Mouse (Mus musculus): ENCODE results near the gene Tmc1.

Tmc1 gene

DNA sequence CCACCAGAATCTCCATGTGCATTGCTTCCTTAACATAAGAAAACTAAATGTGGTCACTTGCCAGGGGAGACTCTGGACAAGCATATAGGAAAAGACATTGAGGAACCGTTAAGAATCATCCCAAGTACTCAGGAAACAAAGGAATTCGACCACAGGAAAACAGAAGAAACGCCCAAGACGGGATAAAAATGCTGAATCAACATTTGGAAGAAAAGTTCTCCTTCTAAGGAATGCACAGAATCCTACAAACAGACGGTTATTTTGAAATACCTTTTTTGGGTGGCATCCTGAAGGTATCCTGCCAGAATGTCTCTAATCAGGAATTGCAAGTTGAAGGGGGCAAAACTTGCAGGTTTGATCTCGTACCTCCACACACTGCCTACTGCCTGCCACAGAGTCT lies at the start of gene Tmc1:
TSS of gene Tmc1 (minus strand) at position 329 of the 400 bp plus-strand sequence.
- DNase-seq (ENCODE audit: low spot score): no peak

DNA sequence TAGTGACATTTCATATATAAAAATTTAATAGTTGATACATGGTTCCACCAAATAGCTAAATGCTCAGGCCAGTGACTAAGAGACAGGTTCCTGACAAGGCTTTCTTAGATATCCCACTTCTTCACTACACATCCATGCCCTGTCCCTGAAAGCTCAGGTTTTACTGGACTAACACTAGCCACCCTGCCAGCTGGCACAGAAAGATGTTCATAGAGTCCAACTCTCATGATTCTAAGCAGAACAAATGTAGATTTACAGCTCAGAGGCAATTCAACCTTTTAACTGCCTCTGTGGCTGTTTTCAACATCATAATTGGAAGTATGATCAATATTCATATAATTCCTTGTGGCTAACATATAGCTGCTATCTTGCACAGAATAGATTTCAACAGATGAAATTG lies 47.5 kb upstream of the Tmc1 start:
- DNase-seq (ENCODE audit: low spot score): no peak

DNA sequence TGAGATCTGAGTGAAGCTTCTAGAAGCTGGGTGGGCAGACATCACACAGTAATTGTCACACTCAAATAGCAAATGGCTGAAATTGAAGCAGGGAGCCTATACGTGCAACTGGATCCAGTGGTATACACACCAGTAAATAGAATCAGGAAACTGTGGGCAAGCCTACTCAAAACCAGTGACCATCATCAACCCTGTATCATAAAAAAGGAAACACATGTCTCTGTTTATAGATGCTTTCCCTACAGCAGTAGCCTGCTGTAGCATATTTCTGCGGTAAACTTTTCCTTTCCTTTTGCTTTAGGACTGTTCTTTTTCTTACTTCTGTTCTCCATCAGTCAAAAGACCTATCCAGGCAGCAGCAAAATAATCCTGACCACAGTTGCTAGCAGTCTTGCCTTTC lies 25.2 kb upstream of the Tmc1 start:
- DNase-seq (ENCODE audit: low spot score): no peak

DNA sequence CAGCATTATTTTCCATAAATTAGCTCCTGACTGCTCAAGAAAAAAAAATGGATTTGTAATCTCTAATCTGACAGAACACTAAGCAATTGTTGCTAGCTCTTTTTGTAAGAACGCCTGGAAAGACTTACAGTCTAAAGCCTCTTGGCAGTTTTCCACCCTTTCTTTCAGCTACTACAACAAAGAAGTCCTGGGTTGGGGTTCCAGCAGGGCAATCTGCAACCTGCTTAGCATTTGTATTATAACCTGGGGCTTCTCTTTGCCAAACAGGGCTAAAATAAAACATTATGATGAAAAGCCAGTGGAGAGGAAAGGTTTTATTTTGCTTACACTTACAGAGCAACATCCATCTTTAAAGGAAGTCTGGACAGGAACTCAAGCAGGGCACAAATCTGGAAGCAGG lies 24.1 kb upstream of the Tmc1 start:
- no peak for DNase-seq (ENCODE audit: low spot score)

DNA sequence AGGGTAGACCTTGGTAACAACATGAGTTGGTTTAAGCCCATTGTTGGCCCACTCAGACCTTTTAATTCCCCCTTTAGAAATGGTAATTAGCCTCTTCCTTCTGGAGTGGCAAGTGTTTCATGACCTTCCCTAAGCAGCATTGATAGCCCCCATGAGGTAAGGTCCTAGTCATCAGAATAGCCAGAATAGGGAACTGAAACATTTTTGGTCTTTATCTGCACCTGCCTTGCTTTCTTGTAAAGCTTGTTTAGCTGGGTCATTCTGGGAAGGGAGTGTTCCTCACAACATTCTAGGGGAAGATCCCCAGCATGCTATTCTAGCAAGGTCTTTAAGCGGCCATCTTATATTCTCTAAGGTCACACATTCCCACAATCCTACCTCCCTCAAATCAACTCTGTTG lies 17.9 kb upstream of the Tmc1 start:
- DNase-seq (ENCODE audit: low spot score): no peak

DNA sequence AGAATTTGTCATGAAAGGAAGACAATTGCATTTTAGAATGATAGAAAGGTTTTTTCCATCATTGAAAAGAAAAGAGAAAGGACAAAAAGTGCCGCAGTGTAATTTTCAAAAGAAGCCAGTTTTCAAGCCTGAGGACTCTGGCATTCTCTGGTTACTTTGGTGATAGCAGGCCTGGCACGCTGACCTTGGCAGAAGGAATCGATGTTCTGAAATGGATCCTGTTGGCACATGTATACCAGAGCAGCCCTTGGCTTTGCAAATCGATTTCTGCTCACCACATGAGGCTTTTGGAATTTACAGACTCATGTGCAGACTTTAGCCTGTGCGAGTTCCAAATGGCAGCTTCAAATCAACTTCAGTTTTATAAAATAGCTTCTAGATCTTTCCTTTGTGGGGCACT lies 813 bp upstream of the Tmc1 start:
- DNase-seq (ENCODE audit: low spot score): no peak

DNA sequence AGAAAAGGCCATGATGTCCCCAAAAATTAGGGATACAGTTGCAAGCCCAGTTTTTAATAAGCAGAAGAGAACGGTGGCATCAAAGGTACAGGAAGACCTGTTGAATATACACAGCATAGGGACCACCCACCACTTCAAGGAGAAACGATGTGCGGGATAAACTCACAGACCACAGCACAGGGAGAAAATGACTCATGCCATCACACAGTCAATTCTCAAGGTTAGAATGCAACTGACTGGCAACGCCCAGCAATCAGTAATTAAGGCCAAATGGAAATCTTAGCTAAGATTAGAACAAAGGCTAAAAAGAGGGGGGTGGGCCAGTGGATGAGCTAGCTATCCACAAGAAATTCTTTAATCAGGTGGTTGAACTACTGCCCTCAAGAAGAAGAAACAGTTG lies 9.6 kb downstream of the Tmc1 start:
- DNase-seq (ENCODE audit: low spot score): no peak

DNA sequence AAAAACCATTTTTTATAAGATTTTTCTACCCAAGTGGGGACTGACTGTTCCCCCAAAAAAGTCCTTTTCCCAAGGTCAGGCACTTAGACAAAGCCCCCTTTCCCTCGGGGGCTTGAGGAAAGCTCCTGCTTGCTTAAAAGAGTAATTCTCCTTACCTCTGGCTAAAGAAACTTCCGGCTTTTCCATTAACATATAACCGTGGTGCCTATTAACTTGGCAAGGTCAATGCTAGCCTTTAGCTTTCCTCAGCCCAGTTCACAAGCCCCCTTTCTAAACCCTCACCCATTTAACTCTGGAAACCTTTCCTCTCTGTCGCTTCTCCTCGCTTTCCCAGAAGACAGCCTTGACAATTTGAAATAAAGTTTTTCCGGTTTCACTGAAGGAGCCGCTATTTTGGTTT lies 29.7 kb downstream of the Tmc1 start:
- DNase-seq (ENCODE audit: low spot score): no peak

DNA sequence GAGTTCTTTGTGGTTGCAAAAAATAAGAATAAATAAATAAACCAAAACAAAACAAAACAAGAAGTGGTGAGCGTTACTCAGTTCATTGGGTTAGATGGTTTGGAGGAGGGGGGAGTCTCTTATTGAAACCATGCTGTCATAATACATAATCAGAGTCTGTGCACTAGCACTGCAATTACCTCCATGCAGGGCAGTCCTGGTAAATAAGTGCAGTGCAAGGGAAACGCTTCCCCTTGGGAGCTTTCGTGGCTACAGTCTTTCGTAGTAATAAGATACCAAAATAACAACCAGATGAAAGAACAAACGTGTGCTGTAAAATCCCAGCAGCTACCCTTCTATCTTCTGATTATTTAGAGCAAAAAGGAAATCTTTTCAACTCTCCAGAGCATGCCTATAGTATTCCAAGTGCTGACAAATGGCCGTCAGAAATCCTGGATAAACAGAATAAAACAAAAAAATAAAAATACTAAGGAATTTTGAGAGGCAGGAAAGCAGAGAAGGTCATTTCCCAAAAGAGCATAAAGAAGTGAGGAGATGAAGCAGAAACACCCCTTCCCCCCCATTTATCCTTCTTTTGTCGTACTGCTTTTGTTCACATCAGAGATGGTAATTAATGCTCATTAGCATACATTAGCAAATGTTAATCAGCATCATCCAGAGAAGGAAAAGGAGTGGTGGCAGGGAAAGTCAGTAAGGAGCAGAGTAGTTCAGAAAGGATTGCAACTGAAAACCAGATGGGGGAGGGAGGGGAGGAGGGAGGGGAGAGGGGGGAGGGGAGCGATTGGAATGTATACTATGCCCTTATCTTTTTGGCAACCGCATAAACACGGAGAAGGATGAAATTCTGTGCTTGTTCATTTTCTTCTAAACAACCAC lies 30.4 kb downstream of the Tmc1 start:
- DNase-seq (ENCODE audit: low spot score): no peak

DNA sequence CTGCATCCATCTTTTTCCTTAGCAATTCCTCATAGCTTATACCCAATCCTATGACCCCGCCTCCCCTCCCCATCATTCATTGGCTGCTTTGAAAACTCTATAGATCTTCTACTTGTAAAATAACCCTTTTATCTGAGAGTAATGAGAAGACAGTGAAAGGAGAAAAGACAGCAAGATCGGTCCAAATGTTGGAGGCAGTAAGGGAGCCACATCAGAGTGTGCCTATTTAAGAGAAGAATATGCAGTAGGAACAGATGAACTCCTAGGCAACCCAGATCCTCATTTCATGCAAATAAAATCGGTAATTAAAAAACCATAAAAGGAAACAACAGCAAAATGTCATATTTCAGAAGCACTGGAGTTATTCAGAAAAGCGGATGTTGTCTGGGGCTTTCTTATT lies 35.8 kb downstream of the Tmc1 start:
- no peak for DNase-seq (ENCODE audit: low spot score)

DNA sequence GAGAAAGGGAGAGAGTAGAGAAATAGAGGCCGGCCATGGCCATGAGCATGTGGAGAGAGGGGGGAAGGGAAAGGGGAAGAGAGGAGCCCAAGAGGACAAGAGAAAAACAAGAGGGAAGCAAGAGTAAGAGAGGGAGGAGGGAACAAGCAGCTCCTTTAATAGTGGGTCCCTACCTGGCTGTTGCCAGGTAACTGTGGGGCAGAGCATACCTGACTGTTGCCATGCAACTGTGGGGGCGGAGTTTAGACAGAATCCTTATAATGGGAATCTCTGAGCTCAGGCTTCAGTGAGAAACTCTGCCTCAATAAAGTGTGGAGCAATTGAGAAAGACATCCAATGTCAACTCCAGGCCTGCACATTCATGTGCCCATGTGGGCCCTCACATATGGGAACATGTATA lies 38.9 kb downstream of the Tmc1 start:
- no peak for DNase-seq (ENCODE audit: low spot score)

DNA sequence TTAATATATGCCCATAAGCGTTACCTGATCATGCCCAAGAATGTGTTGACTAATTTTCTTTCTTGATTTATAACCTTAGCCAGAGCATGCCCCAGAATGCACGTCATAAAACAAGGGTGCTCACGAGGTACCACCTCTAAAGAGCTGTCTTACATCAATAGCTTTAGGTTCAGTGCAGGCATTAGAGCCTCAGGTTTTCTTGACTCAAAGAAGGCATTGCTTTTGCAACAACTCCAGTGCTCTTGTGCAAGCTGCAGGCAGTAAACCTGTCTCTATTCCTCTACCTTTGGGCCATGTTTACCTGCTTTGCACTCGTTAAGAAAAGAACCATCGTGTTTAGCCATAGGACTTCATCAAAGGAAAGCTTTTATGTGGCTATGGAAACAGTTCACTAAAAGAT lies 43.6 kb downstream of the Tmc1 start:
- DNase-seq (ENCODE audit: low spot score): no peak

DNA sequence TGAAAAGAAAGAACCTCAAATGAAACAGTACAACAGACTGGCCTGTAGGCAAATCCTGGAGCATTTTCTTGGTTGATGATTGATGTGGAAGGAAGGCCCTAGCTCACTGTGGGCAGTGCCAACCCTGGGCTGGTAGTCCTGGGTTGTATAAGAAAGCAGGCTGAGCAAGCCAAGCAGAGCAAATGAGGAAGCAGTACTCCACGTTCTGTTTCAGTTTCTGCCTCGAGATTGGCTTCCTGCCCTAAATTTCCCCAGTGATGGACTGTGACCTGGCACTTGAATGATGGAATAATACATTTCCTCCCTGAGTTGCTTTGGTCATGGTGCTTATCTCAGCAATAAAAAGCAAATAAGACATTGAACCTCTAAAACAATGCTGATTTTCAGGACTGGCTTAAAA lies 72.8 kb downstream of the Tmc1 start:
- no peak for DNase-seq (ENCODE audit: low spot score)

DNA sequence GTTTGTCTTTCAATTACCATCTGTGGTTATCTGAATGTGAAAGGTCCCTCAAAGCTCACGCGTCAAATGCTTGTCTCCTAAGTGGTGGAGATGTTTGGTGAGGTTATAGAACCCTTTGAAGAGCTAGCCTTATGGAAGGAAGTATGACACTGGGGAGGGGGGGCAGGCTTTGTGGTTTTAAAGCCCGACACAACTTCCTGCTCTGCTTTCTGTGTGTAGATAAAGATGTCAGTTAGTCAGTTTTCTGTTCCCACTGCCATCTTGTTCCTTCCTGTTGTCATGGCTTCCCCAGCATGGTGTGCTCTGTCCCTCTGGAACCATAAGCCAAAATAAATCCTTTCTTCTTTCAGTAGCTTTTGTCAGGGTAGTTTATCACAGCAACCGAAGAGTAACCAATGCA lies 78.1 kb downstream of the Tmc1 start:
- DNase-seq (ENCODE audit: low spot score): no peak

DNA sequence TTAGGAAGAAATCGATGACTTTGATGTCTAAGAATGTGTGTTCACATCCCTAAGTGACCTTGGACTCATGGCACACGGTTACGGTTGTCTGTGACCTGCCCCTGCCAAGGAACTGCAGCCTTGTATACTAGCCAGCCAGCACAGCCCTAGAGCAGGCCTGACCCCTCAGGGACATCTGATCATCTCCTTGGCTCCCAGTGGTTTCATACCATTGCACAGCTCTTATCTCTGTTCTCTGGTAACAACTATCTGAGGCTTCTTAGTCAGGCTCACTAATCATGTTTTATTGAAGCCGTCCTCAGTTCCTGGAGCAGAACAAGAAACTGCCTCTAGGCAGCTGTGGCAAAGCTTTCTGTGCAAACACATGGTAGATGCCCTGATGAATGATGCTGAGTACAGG lies 92.2 kb downstream of the Tmc1 start:
- DNase-seq (ENCODE audit: low spot score): no peak

DNA sequence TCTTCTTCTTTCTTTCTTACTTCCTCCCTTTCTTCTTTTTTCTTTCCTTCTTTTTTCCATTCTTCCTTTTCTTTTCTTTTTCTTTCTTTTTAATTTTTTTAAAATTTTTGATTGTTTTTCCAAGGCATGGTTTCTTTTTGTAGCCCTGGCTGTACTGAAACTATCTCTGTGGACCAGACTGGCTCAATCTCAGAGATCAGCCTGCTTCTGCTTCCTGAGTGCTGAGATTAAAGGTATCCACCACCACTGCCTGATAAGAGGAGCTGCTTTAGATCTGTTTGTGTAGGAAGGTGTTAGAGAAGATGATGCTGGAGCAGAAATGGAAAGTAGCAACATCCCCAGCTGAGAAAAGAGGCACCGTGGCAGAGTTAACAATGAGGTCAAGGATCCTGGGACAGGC lies 93.7 kb downstream of the Tmc1 start:
- DNase-seq (ENCODE audit: low spot score): no peak

DNA sequence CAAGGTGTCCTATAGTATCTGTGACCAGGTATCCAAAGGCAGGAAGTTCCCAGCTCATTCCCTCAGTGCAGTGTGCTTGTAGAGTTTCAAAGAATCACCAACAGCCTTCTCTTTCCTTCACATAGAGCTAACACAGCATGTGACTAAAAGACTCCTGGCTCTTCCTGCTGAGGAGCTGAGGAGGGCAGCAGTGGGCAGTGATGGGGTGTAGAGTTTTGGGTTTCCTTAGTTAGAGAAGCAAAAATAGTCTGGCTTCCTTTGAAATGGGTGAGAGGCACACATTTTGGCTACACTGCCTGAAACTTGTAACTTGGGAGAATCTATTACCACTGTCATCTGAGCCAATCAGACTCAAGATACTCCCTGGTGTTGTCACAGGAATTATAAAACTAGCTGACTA lies 96.2 kb downstream of the Tmc1 start:
- DNase-seq (ENCODE audit: low spot score): no peak

DNA sequence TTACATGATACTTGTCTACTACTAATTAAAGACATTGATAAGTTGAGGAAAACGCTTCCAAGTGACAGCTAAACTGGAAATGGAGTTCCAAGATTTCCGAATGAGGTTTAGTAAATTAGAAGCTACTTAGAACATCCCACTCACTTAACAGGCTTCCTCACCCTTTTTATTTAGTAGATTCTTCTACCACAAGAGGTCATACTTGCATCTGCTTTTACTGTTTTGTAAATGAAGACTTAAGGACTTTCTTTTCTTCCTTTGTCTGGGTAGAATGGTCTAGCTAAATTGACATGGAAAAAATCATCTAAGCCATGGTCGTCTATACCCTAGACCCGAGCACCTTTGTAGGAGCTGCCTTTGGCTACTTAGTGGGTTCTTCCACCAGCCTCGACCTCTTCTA lies 105.1 kb downstream of the Tmc1 start:
- no peak for DNase-seq (ENCODE audit: low spot score)

DNA sequence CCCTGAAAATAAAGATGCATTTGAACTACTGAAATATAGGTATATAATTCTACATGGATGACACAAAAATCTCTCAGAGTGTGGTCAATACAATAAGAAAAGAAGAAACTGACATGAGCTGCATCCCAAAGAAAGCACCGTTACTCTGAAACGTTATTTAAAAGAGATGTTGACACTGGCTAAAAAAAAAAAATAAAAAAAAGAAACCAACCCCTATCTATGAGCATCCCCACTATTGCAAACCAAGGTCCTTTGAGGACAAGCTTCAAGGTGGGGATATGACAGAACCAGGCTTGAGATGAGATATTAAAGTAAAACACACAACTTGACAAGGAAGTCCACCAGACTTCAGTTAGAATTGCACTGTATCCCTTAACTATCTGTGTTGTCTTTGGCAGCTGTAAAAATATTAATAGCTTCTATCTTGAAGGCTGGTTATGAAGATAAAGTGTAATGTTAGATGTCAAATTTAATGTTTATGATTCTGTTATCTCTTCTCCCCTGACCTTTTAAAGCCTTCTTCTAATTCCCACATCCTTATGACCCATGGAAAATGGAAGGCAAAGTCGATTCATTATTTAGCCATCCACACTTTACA lies 106.4 kb downstream of the Tmc1 start:
- no peak for DNase-seq (ENCODE audit: low spot score)

DNA sequence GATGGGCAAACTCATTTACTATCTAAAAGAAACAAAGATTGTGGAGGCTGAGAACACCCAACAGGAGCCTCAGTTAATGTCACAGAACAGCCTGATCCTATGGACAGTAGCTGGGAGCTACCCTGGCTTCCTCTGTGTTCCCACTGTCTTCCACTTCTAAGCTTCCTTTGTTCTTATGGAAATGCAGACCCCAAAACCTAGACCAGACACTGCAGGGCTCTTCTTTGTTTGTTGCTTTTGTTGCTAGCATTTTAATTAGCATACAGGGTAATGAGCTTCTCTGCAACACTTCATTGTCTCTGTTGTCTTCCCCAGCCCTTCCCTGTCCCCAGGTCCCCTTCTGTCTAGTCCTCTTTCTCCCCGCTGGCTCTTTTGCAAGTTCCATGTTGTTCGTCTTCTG lies 116.6 kb downstream of the Tmc1 start:
- DNase-seq (ENCODE audit: low spot score): no peak

DNA sequence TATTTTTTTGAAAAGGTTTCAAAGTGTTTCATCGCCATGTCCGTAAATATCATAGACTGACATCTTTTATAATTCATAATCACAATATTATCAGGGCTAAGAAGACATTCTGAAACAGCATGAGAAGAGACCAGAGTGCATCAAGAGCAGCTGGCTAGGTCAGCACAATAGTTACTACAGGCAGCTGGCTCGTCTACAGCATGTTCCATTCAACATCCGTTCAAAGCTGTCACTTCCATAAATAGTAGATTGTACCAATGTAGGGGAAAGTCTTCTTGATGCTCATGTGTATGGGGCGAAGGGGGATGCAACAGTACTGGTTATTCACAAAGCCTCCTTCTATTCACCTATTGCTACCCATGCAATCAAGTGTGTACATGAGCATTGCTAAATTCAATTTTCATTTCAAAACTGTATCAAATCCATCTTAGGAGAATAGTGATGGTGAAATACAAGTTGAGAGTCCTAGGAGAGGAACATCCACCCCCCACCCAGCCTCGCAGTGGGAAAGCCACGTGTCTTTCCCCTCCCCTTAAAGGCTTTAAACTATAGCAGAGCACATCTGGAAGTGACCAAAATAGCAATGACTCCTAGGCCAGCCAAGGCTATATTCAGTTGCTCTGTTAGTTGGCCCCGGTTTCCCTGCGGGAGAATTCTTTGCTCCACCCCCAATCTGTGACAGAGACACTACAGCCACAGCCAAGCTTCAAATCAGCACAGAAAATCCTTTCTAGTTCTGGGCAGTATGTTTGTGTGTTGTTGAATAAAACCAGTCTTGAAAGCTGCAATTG lies 117.8 kb downstream of the Tmc1 start:
- no peak for DNase-seq (ENCODE audit: low spot score)

DNA sequence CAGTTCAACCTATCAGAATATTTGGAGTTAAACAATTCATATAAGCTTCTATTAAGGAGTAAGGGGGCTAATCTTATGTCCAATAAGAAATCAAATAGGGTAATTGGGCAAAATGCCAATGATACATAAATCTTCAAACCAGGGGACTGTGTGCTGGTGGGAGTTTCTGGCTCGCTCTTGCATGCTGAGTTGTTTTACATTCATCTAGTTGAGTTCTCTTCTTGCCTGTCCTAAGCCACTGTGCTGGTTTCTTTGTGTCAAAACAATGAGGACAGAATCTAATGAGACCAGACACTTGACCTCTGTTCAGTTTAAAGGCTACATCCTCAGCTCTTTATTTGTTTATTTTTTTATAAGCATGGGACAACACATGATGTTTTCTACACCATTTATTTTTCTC lies 119.1 kb downstream of the Tmc1 start:
- DNase-seq (ENCODE audit: low spot score): no peak

DNA sequence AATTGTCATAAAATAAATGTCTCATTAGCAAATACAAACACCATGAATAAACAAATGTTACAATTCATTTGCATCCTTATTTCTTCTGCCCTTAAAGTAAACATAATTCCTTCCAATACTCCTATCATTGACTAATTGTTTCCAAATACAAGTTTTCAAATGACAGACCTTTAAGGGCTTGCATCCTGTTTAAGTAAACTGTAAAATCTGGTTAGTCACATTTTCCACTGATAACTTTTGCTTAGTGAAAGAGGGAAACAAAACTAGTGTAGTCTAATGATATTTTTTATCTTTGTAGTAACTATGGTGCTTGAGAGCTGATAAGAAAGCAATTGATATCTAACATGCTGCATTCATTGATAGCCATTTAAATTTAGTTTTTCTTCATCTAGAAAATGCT lies 154.5 kb downstream of the Tmc1 start:
- no peak for DNase-seq (ENCODE audit: low spot score)
